Mouse (Mus musculus): ENCODE data around the gene Rora. TPM values are rescaled to one million over a fixed set of nuclear protein-coding genes. Genes with fewer than 3 reads are reported as not detected.

The Rora gene
- polyA plus RNA-seq, 1 experiment from 2014 or later, result 4.2 TPM

DNA sequence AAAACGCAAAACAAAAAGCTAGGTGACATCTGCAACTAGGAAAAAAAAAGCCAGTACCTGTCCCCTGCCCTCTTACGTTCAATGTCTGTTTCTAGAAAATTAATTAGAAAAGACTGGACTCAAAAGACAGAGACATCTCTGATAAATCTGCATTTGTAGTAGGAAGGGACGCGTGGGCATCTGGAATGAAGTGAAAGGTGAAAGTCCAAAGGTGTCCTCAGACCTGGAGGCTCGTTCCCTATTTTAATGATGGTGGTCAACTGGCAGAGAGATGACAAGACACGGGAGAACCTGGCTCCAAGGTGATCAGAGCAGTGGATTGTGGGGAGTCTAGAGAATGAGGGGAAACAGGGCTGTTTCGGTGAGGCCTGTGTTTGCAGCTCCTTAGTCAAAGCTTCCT is 674.0 kb downstream of the Rora start:
- no peak overlapping the region for H3K27ac ChIP-seq
- no peaks in the 10 kb centered on the region for H3K36me3 ChIP-seq
- no peak for DNase-seq (ENCODE audit: low spot score)
- WGBS, result 90% methylated on average over 7 of the region's 7 CpGs
- no peaks in the 10 kb centered on the region for H3K4me1 ChIP-seq (replicated peaks)
- no peaks in the 10 kb centered on the region for H3K27me3 ChIP-seq (ENCODE audit: insufficient read depth, poor library complexity, severe bottlenecking)
- H3K9me3 ChIP-seq, result no peaks in the 10 kb centered on the region
- H3K4me3 ChIP-seq, result no peak overlapping the region

GRCm38 (mm10) chr9:69331790-69332189 is 678.2 kb downstream of the Rora start:
- Histone ChIP-seq H3K27ac (no peak overlapping the region), H3K9me3 (no peaks in the 10 kb centered on the region), H3K36me3 (no peaks in the 10 kb centered on the region), H3K4me1 (replicated peaks) (peaks cover 7% of the 10 kb centered on the region; the same call in 1 of the 2 replicates), H3K27me3 (ENCODE audit: insufficient read depth, poor library complexity, severe bottlenecking) (no peaks in the 10 kb centered on the region), H3K4me3 (no peak overlapping the region)
- no peak for DNase-seq (ENCODE audit: low spot score)
- WGBS, result 90% methylated on average over 3 of the region's 3 CpGs

DNA sequence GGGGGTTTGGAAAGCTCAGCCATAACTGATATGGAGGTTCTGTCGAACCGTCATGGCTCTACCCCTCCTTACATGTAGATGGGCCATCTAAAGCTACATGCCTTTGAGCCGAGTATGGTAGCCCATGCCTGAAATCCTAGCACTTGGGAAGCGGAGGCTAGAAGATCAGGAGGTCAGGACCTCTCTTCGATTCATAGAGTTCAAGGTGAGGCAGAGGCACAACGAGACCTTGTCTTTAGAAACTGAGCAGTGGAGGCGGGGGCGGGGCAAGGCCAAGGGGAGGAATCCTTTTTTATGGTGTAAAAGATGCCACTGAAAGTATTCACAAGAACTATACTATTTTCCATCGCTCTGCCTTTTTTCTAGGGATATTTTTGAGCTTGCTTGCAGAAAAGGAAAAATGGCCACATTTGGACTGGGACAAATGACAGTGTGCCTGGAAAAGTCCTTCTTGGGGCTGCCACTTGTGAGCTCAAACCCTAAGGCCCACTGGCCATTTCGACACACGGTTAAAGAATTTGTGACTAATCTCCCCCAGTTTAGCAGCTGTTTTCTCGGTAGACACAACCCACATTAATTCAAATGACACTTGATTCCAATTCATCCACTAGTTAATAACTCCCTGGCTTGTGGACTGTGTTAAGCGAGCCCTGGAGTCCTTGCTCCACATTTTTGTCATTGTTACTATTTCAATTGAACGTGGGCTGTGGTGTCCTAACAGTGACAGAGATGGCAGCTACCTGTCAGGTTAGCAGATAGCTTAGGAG is 679.4 kb downstream of the Rora start:
- H3K36me3 ChIP-seq, result no peaks in the 10 kb centered on the region
- DNase-seq (ENCODE audit: low spot score), result no peak
- no peaks in the 10 kb centered on the region for H3K27me3 ChIP-seq (ENCODE audit: insufficient read depth, poor library complexity, severe bottlenecking)
- WGBS, result 85% methylated on average over 14 of the region's 14 CpGs
- peaks cover 7% of the 10 kb centered on the region; the same call in 1 of the 2 replicates for H3K4me1 ChIP-seq (replicated peaks)
- no peak overlapping the region for H3K27ac ChIP-seq
- no peaks in the 10 kb centered on the region for H3K9me3 ChIP-seq
- H3K4me3 ChIP-seq, result no peak overlapping the region

DNA sequence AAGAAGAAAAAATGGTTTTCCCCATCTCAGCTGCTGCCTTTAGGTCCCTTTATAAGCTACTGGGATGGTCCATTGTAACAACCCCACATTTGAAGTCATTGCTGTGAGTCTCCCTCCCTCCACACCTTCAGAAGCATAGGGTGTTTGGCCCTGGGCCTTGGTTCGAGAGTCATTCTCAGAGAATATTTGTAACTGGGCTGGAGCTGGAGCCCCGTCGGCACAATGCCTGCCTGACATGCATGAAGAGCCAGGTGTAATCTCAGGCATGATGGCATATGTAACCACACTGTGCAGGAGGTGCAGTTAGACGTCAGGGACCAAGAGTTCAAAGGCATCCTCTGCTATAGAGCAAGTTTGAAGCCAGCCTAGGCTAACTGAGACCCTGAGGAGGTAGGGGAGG is 680.1 kb downstream of the Rora start:
- 82% methylated on average over 4 of the region's 4 CpGs for WGBS
- no peaks in the 10 kb centered on the region for H3K27me3 ChIP-seq (ENCODE audit: insufficient read depth, poor library complexity, severe bottlenecking)
- no peak overlapping the region for H3K4me3 ChIP-seq
- peaks cover 7% of the 10 kb centered on the region; the same call in 1 of the 2 replicates for H3K4me1 ChIP-seq (replicated peaks)
- no peak overlapping the region for H3K27ac ChIP-seq
- no peaks in the 10 kb centered on the region for H3K9me3 ChIP-seq
- H3K36me3 ChIP-seq, result no peaks in the 10 kb centered on the region
- DNase-seq (ENCODE audit: low spot score), result no peak

DNA sequence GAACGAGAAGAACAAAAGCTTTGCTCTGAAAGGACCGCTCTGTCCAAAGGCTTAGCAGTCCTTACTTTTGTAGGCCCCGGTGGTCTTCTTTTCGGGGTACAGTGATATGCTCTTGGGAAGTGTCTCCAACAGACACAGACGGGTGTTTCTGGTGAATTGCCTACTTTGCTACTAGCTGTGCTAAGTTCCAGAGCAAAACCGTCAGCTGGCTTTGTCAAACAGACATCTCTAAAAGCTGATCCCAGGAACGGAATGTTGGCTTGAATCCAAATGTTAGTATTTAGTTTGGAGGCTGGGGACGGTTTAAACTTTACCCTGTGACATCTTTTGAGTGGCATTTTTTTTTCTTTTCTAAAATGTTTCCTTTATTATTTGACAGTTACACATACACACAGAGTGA is 680.5 kb downstream of the Rora start:
- Histone ChIP-seq H3K27me3 (ENCODE audit: insufficient read depth, poor library complexity, severe bottlenecking) (no peaks in the 10 kb centered on the region), H3K4me1 (replicated peaks) (peaks cover 7% of the 10 kb centered on the region; the same call in 1 of the 2 replicates), H3K4me3 (no peak overlapping the region), H3K27ac (no peak overlapping the region), H3K36me3 (no peaks in the 10 kb centered on the region), H3K9me3 (no peaks in the 10 kb centered on the region)
- DNase-seq (ENCODE audit: low spot score), result no peak
- WGBS, result 81% methylated on average over 8 of the region's 8 CpGs

- no peak overlapping the region for H3K4me3 ChIP-seq
- DNase-seq (ENCODE audit: low spot score), result no peak
- peaks cover 7% of the 10 kb centered on the region; the same call in 1 of the 2 replicates for H3K4me1 ChIP-seq (replicated peaks)
- WGBS, result 88% methylated on average over 6 of the region's 6 CpGs
- H3K36me3 ChIP-seq, result no peaks in the 10 kb centered on the region
- H3K27ac ChIP-seq, result no peak overlapping the region
- H3K9me3 ChIP-seq, result no peaks in the 10 kb centered on the region
- no peaks in the 10 kb centered on the region for H3K27me3 ChIP-seq (ENCODE audit: insufficient read depth, poor library complexity, severe bottlenecking)
These were observed 682.5 kb downstream of the Rora start for GRCm38 (mm10) chr9:69336063-69336462.

GRCm38 (mm10) chr9:69339199-69339598 is 685.6 kb downstream of the Rora start:
- H3K36me3 ChIP-seq, result no peaks in the 10 kb centered on the region
- WGBS, result 82% methylated on average over 7 of the region's 7 CpGs
- H3K4me3 ChIP-seq, result no peak overlapping the region
- H3K27ac ChIP-seq, result no peak overlapping the region
- H3K27me3 ChIP-seq (ENCODE audit: insufficient read depth, poor library complexity, severe bottlenecking), result no peaks in the 10 kb centered on the region
- no peak for DNase-seq (ENCODE audit: low spot score)
- H3K9me3 ChIP-seq, result no peaks in the 10 kb centered on the region
- 0 out of 2 replicates have a peak, but pooled peaks cover under 1% of the 10 kb centered on the region for H3K4me1 ChIP-seq (replicated peaks)

DNA sequence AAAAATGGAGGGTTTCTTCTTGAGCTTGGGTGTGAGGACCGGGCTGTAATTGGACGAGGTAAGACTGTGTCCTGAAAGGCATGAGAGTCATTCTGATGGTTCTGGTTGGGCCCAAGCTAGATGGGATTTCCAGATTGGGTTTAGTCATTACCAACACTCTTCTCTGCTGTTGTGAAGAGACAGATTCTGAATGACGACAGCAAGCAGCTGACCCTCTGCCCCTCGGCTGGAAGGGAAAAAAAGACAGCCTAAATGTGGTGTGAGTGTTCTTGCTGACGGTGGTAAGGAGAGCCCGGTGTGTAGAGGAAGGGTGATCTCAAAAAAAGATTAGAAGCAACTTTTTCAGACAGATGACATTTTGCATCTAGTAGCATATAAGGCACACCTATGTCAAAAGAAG is 686.2 kb downstream of the Rora start:
- H3K27me3 ChIP-seq (ENCODE audit: insufficient read depth, poor library complexity, severe bottlenecking), result no peaks in the 10 kb centered on the region
- H3K4me3 ChIP-seq, result no peak overlapping the region
- H3K4me1 ChIP-seq (replicated peaks), result no peaks in the 10 kb centered on the region
- H3K9me3 ChIP-seq, result no peaks in the 10 kb centered on the region
- WGBS, result 77% methylated on average over 6 of the region's 6 CpGs
- H3K27ac ChIP-seq, result no peak overlapping the region
- H3K36me3 ChIP-seq, result no peaks in the 10 kb centered on the region
- DNase-seq (ENCODE audit: low spot score), result no peak

DNA sequence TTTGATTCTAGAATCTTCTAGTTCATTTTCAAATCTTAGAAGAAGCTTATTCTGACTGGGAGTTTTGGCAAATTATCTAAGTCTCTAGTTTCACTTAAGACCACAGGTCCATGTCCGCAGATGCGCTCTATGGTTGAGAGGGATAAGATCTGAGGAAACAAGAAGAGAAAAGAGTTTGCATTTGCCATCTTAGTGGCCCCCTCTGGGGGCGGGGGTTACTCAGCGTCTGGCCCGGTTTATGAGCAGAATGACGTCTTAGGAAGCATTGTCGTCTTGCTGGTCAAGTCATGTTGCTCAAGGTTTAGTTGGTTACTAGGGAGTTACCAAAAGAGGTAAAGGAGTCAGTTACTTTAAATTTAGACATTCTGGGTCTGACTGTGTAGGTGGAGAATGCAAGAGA is 686.8 kb downstream of the Rora start:
- Histone ChIP-seq H3K36me3 (no peaks in the 10 kb centered on the region), H3K9me3 (no peaks in the 10 kb centered on the region), H3K4me3 (no peak overlapping the region), H3K4me1 (replicated peaks) (no peaks in the 10 kb centered on the region), H3K27ac (no peak overlapping the region), H3K27me3 (ENCODE audit: insufficient read depth, poor library complexity, severe bottlenecking) (no peaks in the 10 kb centered on the region)
- 90% methylated on average over 7 of the region's 7 CpGs for whole genome bisulfite sequencing
- DNase-seq (ENCODE audit: low spot score), result no peak

DNA sequence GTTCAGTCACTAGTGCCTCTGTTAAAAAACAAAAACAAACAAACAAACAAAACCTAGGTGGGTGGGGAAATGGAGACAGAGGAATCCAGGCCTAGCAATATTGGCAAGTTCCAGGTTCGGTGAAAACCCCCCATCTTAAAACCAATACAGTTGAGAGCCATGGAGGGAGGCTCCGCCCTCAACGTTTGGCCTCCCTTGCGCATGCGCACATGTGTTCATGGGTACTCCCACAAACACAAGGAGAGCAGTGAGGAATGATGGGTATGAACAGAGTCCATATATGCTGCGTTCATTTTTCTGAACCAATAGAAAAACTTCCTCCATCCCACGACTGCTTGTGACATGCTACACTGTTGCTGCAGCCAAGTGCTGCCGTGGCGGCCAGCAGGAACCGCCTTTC is 690.3 kb downstream of the Rora start:
- no peaks in the 10 kb centered on the region for H3K9me3 ChIP-seq
- 87% methylated on average over 10 of the region's 10 CpGs for WGBS

DNA sequence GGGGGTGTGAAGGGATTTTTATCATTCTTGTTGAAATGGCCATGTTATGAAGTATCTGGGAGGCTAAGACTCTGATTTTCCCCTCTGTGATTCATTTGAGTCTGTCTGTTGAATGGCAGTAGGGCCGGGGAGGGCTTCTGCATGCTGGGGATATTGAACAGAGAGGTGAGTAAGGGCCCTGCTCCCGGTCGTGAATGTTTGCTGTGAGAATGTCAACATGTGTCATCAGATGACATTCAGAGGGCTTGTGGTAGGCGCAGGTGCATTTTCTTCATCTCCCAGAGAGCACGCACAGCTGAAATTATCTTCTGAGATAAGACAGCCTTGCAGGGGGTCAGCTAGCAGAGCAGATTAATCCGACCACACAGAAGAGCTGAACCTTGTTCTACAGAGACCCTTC is 692.0 kb downstream of the Rora start:
- Histone ChIP-seq H3K4me3 (no peak overlapping the region), H3K36me3 (no peaks in the 10 kb centered on the region), H3K27me3 (ENCODE audit: insufficient read depth, poor library complexity, severe bottlenecking) (no peaks in the 10 kb centered on the region), H3K4me1 (replicated peaks) (no peaks in the 10 kb centered on the region), H3K27ac (no peak overlapping the region), H3K9me3 (no peaks in the 10 kb centered on the region)
- DNase-seq (ENCODE audit: low spot score), result no peak
- 75% methylated on average over 6 of the region's 6 CpGs for WGBS

More for the DNA sequence above, 690.3 kb downstream of the Rora start:
- Histone ChIP-seq H3K4me3 (no peak overlapping the region), H3K36me3 (no peaks in the 10 kb centered on the region), H3K4me1 (replicated peaks) (no peaks in the 10 kb centered on the region), H3K27ac (no peak overlapping the region), H3K27me3 (ENCODE audit: insufficient read depth, poor library complexity, severe bottlenecking) (no peaks in the 10 kb centered on the region)
- no peak for DNase-seq (ENCODE audit: low spot score)

DNA sequence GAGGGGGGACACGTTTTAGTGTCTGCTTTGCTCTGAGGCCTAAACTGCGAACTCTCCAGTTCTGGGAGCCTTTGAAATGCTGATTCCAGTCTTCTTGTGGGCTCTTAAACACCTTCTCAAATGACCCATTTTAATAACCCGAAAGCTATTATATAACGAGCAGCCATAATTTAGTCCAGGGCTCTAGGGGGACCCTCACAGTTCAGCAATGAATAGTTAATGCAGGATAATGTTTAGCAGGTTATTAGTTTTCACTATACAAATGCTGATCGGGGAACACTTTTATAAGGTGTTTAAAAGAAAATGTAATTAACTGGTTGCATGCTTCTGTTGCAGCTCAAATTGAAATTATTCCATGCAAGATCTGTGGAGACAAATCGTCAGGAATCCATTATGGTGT is 694.2 kb downstream of the Rora start:
- DNase-seq (ENCODE audit: low spot score), result no peak
- Histone ChIP-seq H3K27me3 (ENCODE audit: insufficient read depth, poor library complexity, severe bottlenecking) (no peaks in the 10 kb centered on the region), H3K27ac (no peak overlapping the region), H3K36me3 (no peaks in the 10 kb centered on the region), H3K4me1 (replicated peaks) (no peaks in the 10 kb centered on the region), H3K4me3 (no peak overlapping the region), H3K9me3 (no peaks in the 10 kb centered on the region)
- WGBS, result 84% methylated on average over 6 of the region's 6 CpGs

DNA sequence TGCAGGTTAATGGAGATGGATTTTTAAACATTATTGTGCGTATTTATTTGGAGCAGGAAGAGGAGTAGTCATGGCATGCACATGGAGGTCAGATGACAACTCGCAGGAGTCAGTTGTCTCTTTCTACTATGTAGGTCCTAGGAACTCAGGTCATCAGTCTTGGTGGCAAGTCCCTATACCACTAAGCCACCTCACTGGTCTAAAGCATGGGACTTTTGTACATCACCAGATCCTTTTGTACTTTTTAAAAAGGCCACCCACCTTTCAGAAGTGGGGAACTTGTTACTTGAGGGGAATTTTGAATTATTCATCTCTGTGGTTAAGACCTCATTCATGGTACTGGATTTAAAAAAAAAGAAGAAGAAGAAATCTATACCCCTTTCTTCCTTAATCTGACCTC is 696.0 kb downstream of the Rora start:
- Histone ChIP-seq H3K27me3 (ENCODE audit: insufficient read depth, poor library complexity, severe bottlenecking) (no peaks in the 10 kb centered on the region), H3K27ac (no peak overlapping the region), H3K36me3 (no peaks in the 10 kb centered on the region), H3K9me3 (no peaks in the 10 kb centered on the region), H3K4me1 (replicated peaks) (no peaks in the 10 kb centered on the region), H3K4me3 (no peak overlapping the region)
- no peak for DNase-seq (ENCODE audit: low spot score)
- WGBS, result 90% methylated on average over 2 of the region's 2 CpGs

GRCm38 (mm10) chr9:69354228-69354627 is 700.6 kb downstream of the Rora start:
- Histone ChIP-seq H3K9me3 (no peaks in the 10 kb centered on the region), H3K4me3 (no peak overlapping the region), H3K27me3 (ENCODE audit: insufficient read depth, poor library complexity, severe bottlenecking) (no peaks in the 10 kb centered on the region), H3K36me3 (no peaks in the 10 kb centered on the region), H3K27ac (no peak overlapping the region), H3K4me1 (replicated peaks) (peaks cover 13% of the 10 kb centered on the region)
- DNase-seq (ENCODE audit: low spot score), result no peak
- WGBS, result 85% methylated on average over 6 of the region's 6 CpGs

Data from hindbrain, embryonic 10.5 days (tissue).